Mouse (Mus musculus) gastrocnemius, postnatal 36 days (tissue): ENCODE results near the gene OR5BS1P. TPM values are rescaled to one million over a fixed set of nuclear protein-coding genes. Genes with fewer than 3 reads are reported as not detected.
A peak's percentile ranks its signal among the peaks of the same experiment; 100 is the strongest.
"Not testable (repeated sequence)": the region's sequence is repeated elsewhere in the genome, so short reads cannot be mapped to it uniquely, and the experiment has no call there.

ENCODE experiments used
- DNase-seq, 2 experiments: peaks; one replicate each; pipeline ENCODE4 v3.0.0; 2022
- intact Hi-C: fragments of 180-260 bp; cut with DNase I; formaldehyde crosslinking; loops from one replicate; pipeline ENCODE4 v1.15.1; 2025
- long read RNA-seq, 2 experiments: library from polyadenylated mRNA; stranded (forward); transcript quantifications; one replicate each; pipeline ENCODE4 v2.0.0; 2021
- total RNA-seq, 2 experiments: library from RNA; stranded (reverse); gene quantifications; 2 replicates each; pipeline ENCODE4 v1.2.3; 2021

OR5BS1P gene
- not detected for total RNA-seq
- long read RNA-seq, experiment 1 = 0 reads
- long read RNA-seq, experiment 2 = 0 reads

- intact Hi-C loops = no loop called here
- no peak for DNase-seq
These were observed at the start of gene OR5BS1P for GRCm38 (mm10) chr15:98469596-98469995. TSS of gene OR5BS1P (plus strand) at chr15:98469896.

GRCm38 (mm10) chr15:98420897-98421296, 48.8 kb upstream of the OR5BS1P start:
- intact Hi-C loops = no loop called here
- no peak for DNase-seq

DNA sequence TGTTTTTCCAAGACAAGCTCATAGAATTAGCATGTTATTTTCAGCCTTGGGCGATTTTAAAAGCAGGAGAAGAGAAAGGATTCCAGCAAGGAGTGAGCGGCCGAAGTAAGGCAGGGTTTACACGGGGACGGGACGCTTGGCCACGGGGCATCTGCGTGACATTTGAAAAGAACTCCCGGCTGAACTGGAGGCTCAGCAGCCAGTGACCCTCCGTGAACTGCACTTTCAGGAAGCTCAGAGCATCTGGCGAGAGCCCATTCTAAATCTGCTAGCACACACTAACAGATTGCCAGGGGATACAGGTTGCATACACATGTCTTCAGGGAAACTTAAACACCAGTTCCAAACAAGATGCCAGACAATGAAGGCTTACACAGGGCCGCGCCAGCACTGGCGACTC, 45.4 kb upstream of the OR5BS1P start:
- intact Hi-C loops = no loop called here
- peak; percentile 9 to 19 for DNase-seq

DNA sequence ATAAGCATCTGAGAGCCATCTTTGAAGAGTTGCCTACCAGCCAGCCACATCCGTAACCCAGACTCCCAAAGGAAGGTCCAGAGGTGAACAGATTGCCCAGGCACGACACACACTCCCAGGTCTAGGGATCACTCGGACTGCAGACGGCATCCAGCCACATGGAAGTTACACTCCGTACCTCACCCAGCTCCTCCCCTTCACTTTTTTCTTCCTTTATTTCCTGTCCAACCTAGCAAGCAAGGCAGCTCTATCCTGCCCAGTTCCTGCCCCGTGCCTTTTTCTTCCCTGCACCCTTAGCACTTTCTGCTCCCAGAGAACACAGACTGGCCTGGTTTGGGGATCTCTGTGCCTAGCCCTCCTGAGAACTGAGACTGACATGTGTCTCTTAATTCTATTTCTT, 44.9 kb upstream of the OR5BS1P start:
- DNase-seq = no peak
- intact Hi-C loops = no loop called here

DNA sequence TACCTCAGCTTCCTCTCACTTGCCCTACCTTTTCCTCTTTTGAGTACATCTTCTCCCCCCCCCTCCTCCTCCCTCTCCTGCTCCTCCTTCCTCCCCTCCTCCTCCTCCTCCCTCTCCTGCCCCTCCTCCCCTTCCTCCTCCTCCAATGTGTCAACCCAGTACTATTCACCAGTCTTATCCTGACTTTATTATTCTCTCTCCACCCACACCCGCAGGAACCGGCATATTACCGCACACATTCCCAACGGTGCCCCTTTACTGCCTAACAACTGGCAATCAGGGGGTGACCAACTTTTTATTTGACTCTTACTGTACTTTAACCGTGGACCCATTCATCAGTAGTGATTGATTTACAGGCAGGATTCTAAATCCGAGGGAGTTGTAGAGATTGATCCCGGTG, 44.5 kb upstream of the OR5BS1P start:
- intact Hi-C loops = no loop called here
- no peak for DNase-seq

GRCm38 (mm10) chr15:98430925-98431324, 38.8 kb upstream of the OR5BS1P start, which contains the start of gene Olfr282:
TSS of gene Olfr282 (plus strand) at chr15:98431225.
- intact Hi-C loops, DNase-seq: not testable (repeated sequence)

DNA sequence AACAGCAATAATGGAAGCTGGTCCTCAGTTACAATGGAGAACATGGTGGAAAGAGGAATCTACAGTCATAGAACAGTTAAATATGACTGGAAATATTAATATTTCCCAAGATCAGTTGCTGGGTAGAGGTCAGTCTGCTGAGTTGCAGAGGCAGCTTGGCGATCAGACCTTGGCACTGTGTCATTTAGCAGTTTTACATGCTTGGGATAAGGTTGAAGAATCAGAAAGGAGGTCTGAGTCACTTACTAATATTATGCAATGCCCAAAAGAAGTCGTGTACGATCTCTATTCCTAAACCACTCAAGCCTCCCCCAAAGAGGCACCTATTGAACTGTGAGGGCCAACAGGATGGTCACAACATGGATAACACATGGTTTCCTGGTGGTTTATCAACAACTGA, 25.1 kb upstream of the OR5BS1P start:
- DNase-seq = no peak
- intact Hi-C loops = no loop called here

DNA sequence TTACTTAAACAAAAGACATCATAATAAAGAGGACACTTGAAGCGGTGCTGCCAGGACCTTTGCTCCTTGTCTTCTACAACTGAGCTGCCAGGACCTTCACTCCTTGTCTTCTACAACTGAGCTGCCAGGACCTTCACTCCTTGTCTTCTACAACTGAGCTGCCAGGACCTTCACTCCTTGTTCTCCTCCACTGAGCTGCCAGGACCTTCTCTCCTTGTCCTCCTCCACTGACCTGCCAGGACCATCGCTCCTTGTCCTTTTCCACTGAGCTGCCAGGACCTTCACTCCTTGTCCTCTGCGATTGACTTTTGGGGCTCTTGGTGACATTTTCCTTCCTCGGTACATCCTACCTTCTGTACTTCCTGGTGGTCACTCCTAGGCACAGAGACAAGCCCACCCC, 21.2 kb upstream of the OR5BS1P start:
- no peak for DNase-seq
- intact Hi-C loops = no loop called here

DNA sequence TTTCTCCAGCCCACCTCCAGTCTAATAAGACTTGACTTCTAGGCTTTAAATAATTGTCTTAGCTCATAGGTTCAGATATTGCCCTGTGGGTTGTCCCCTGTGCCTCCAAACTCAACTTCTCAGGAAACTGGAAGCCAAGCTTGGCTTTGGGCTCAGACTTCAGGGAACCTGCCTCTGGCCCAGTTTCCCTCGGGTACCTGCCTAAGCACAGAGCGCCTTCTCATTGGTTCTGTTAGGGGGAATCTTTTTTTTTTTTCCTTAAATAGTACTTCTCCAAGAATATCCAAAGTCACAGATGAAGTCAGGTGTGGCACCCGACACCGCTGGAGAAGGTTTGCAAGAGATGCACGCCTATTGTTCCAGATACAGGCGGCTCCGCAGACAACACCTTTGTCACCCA, 17.4 kb upstream of the OR5BS1P start, which contains the start of gene Olfr281:
Gene Olfr281, plus strand, starts transcription at position 301 of the 400 bp plus-strand sequence.
- intact Hi-C loops = no loop called here
- no peak for DNase-seq

GRCm38 (mm10) chr15:98471539-98471938, 1.8 kb downstream of the OR5BS1P start:
- no peak for DNase-seq
- intact Hi-C loops = no loop called here

DNA sequence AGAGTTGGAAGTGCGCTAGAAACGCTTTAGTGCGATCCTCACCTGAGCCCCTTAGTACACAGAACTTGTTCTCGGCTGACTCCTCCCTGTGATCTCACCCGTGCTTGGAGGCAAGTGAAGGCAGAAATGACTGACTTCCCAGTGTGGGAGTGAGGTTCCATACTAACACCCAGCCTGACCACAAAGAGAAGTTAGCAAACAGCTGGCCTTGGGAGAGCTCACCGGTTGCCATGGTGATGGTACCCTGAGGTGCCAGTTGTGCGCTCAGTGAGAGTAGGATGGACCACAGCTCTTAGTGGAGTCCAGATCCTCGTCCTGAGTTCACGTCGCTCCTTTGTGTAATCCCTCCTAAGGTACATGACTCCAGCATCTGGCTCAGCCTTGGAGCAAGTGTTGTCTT, 5.3 kb downstream of the OR5BS1P start:
- intact Hi-C loops = no loop called here
- no peak for DNase-seq

- peak in 1 of 2 experiments; percentile 51 for DNase-seq
- intact Hi-C loops = no loop called here
These were observed 5.7 kb downstream of the OR5BS1P start for GRCm38 (mm10) chr15:98475382-98475781.

- DNase-seq = no peak
- intact Hi-C loops = no loop called here
These were observed 6.6 kb downstream of the OR5BS1P start for GRCm38 (mm10) chr15:98476281-98476680.

DNA sequence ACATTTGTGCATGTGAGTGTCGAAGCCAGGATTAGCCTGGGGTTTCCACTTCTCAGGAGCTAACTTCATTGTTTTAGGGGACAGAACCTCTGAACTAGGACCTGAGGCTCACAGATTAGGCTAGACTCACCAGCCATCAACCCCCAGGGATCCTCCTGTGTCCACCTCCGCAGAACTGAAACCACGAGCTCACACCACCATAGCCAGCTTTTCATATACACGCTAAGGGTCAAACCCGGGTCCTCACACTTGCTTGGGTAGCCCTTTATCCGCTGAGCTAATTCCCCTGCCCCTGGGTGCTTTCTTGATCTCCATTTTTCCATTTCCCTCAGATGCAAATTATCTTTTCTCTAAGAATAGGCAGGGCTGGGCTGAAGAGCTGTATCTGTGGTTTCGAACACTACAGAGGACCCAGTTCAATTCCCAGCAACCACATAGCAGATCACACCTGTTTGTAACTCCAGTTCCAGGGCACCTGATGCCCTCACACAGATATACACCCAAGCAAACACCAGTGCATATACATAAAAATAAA, 9.9 kb downstream of the OR5BS1P start:
- intact Hi-C loops = no loop called here
- no peak for DNase-seq

GRCm38 (mm10) chr15:98482701-98483100, 13.0 kb downstream of the OR5BS1P start, which contains the start of gene Lalba:
TSS of gene Lalba (minus strand) at chr15:98482721.
- intact Hi-C loops = no loop called here
- DNase-seq = no peak

GRCm38 (mm10) chr15:98483907-98484886, 14.5 kb downstream of the OR5BS1P start:
- intact Hi-C loops = no loop called here
- DNase-seq = peak in 1 of 2 experiments; percentile 30

- DNase-seq = no peak
- intact Hi-C loops = no loop called here
These were observed 16.8 kb downstream of the OR5BS1P start for GRCm38 (mm10) chr15:98486433-98487021.

DNA sequence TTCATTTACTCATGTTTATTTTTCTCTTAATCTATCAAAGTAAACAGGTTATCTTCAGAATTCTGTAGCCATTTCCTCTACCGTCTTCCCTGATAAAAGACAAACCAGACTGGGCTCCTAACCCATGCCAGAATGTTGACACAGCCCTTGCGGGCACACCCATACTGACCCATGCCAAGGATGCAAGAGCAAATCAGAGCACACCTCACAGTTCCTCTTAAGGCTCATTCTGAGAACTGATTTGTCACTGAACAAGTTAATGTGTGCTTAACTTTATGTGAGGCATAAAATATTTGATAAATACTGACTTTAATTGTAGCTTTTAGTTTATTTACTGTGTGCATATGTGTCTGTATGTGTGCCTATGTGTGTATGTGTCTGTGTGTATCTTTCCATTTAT, 21.6 kb downstream of the OR5BS1P start:
- intact Hi-C loops = no loop called here
- DNase-seq = no peak

- intact Hi-C loops = no loop called here
- no peak for DNase-seq
These were observed 22.4 kb downstream of the OR5BS1P start, which contains the start of gene Olfr279 for GRCm38 (mm10) chr15:98492102-98492501. TSS of gene Olfr279 (plus strand) at chr15:98492402.

- no peak for DNase-seq
- intact Hi-C loops = no loop called here
These were observed 27.9 kb downstream of the OR5BS1P start for GRCm38 (mm10) chr15:98497631-98498030.

DNA sequence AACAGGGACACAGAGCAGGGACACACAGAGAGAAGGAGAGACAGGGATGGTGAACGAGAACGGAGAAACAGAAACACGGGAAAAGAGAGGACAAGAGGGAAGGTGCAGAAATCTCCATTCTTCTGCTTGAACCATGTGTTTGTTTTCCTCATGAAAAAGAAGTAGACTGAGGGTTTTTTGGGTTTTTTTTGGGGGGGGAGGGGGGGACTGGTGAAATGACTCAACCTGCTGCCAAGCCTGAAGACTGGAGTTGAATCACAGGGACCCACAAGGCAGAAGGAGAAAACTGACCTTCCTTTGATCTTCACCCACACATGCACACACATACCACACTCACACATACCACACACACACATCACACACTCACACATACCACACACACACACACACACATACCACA, 33.6 kb downstream of the OR5BS1P start:
- intact Hi-C loops = no loop called here
- no peak for DNase-seq
